Mouse (Mus musculus) liver, adult 2 months (tissue): ENCODE results near the gene Gm47995. TPM values are rescaled to one million over a fixed set of nuclear protein-coding genes. Genes with fewer than 3 reads are reported as not detected.
"Not testable (repeated sequence)": the region's sequence is repeated elsewhere in the genome, so short reads cannot be mapped to it uniquely, and the experiment has no call there.

Experiments
- DNase-seq: peaks from one replicate; pipeline ENCODE4 v3.0.0-alpha.2; 2011; ENCODE audit warnings: low read depth, low spot score; ENCODE audit errors: extremely low read depth
- H3K27ac ChIP-seq: fragments of 200-500 bp; replicated peaks from 2 replicates; pipeline ENCODE4 v1.5.1; 2012; ENCODE audit warnings: low read depth, mild to moderate bottlenecking, control low read depth, inconsistent platforms, low read length; ENCODE audit not compliant: insufficient read depth
- H3K27me3 ChIP-seq: fragments of 200-500 bp; 2 replicates; pipeline ENCODE4 v1.6.1; 2012; ENCODE audit warnings: mild to moderate bottlenecking, moderate library complexity, low read length, inconsistent platforms; ENCODE audit not compliant: control insufficient read depth, insufficient read depth
- H3K36me3 ChIP-seq: fragments of 200-500 bp; 2 replicates; pipeline ENCODE4 v1.6.1; 2012; ENCODE audit warnings: low read length, inconsistent platforms; ENCODE audit not compliant: control insufficient read depth, insufficient read depth
- H3K4me1 ChIP-seq: fragments of 200-500 bp; 2 replicates; pipeline ENCODE4 v1.6.1; 2011; ENCODE audit warnings: low read length; ENCODE audit not compliant: control insufficient read depth, insufficient read depth
- H3K4me3 ChIP-seq: fragments of 200-500 bp; 2 replicates; pipeline ENCODE4 v1.5.1; 2011; ENCODE audit warnings: low read depth, mild to moderate bottlenecking, control low read depth, low read length, moderate library complexity; ENCODE audit not compliant: insufficient read depth
- H3K79me2 ChIP-seq: fragments of 200-500 bp; 2 replicates; pipeline ENCODE4 v1.6.1; 2012; ENCODE audit warnings: inconsistent platforms, mild to moderate bottlenecking, low read length, moderate library complexity; ENCODE audit not compliant: control insufficient read depth, insufficient read depth
- H3K9ac ChIP-seq: fragments of 200-500 bp; 2 replicates; pipeline ENCODE4 v1.6.1; 2012; ENCODE audit warnings: low read depth, mild to moderate bottlenecking, control low read depth, inconsistent platforms, low read length
- CTCF ChIP-seq: fragments of 200-500 bp; IDR thresholded peaks from 2 replicates; pipeline ENCODE4 v1.5.1; 2011; ENCODE audit warnings: low read depth, low read length, control low read depth
- POLR2A ChIP-seq: fragments of 200-500 bp; IDR thresholded peaks from 2 replicates; pipeline ENCODE4 v1.6.1; 2011; ENCODE audit warnings: low read length, control low read depth; ENCODE audit not compliant: insufficient read depth; ENCODE audit errors: extremely low read depth
- WGBS: fragments of 180-500 bp; shearing (Covaris S2); methylation state at CpG from one replicate; pipeline ENCODE4 v1.1.7; 2018; 5-methylcytosine and 5-hydroxymethylcytosine counted together
- polyA plus RNA-seq: library from polyadenylated mRNA; depleted of rRNA; stranded (reverse); fragments of >200 nt; gene quantifications from 2 replicates; pipeline ENCODE4 v1.2.3, GENCODE M21; 2012
- total RNA-seq: library from RNA; depleted of rRNA; stranded (reverse); fragments of >200 nt; gene quantifications from 2 replicates; pipeline ENCODE4 v1.2.3, GENCODE M21; 2014

Gm47995 gene
- total and polyA plus RNA-seq, 2 experiments: not detected

GRCm38 (mm10) chr1:151180167-151180566 lies 18.1 kb upstream of the Gm47995 start:
- Histone ChIP-seq H3K36me3 (no peaks in the 10 kb centered on the region), H3K27me3 (no peaks in the 10 kb centered on the region), H3K9ac (no peak overlapping the region), H3K79me2 (no peaks in the 10 kb centered on the region), H3K27ac (no peak overlapping the region), H3K4me3 (no peak overlapping the region), H3K4me1 (peaks cover 10% of the 10 kb centered on the region)
- 92% methylated on average over 2 of the region's 2 CpGs for WGBS
- no peak for TF ChIP-seq CTCF
- no peak for TF ChIP-seq POLR2A
- DNase-seq: no peak

GRCm38 (mm10) chr1:151182266-151182665 lies 16.0 kb upstream of the Gm47995 start, which contains the start of gene Gm47985:
Gm47985 (plus strand) TSS chr1:151182537.
- H3K79me2 ChIP-seq, DNase-seq, H3K36me3 ChIP-seq, H3K4me1 ChIP-seq, H3K27ac ChIP-seq, H3K4me3 ChIP-seq, H3K9ac ChIP-seq, H3K27me3 ChIP-seq: not testable (repeated sequence)
- WGBS: 88% methylated on average over 1 of the region's 7 CpGs

- not testable (repeated sequence) for DNase-seq, H3K79me2 ChIP-seq, H3K4me3 ChIP-seq, H3K4me1 ChIP-seq, H3K36me3 ChIP-seq, H3K9ac ChIP-seq, H3K27ac ChIP-seq, H3K27me3 ChIP-seq
- WGBS: 74% methylated on average over 3 of the region's 3 CpGs
Measured at GRCm38 (mm10) chr1:151186186-151186585, 12.1 kb upstream of the Gm47995 start.

- H3K27ac ChIP-seq, H3K79me2 ChIP-seq, H3K9ac ChIP-seq, H3K27me3 ChIP-seq, H3K4me3 ChIP-seq, H3K4me1 ChIP-seq, DNase-seq, H3K36me3 ChIP-seq: not testable (repeated sequence)
- 86% methylated on average over 4 of the region's 4 CpGs for WGBS
Measured at GRCm38 (mm10) chr1:151186879-151187424, 11.3 kb upstream of the Gm47995 start.

GRCm38 (mm10) chr1:151188469-151188868 lies 9.8 kb upstream of the Gm47995 start:
- DNase-seq: no peak
- H3K79me2 ChIP-seq: no peaks in the 10 kb centered on the region
- TF ChIP-seq POLR2A (no peak), CTCF (no peak)
- no peaks in the 10 kb centered on the region for H3K27me3 ChIP-seq
- no peak overlapping the region for H3K27ac ChIP-seq
- 86% methylated on average over 4 of the region's 4 CpGs for WGBS
- no peaks in the 10 kb centered on the region for H3K36me3 ChIP-seq
- no peak overlapping the region for H3K9ac ChIP-seq
- no peaks in the 10 kb centered on the region for H3K4me1 ChIP-seq
- H3K4me3 ChIP-seq: no peak overlapping the region

- not testable (repeated sequence) for H3K4me1 ChIP-seq, H3K9ac ChIP-seq, DNase-seq, H3K36me3 ChIP-seq, H3K4me3 ChIP-seq, H3K27me3 ChIP-seq, H3K79me2 ChIP-seq, H3K27ac ChIP-seq
- WGBS: 94% methylated on average over 2 of the region's 7 CpGs
Measured at GRCm38 (mm10) chr1:151192075-151192474, 6.2 kb upstream of the Gm47995 start, which contains the start of gene Gm8947. Gm8947 (plus strand) TSS chr1:151192376.

- not testable (repeated sequence) for H3K79me2 ChIP-seq, H3K4me1 ChIP-seq, H3K27ac ChIP-seq, H3K4me3 ChIP-seq, H3K36me3 ChIP-seq, H3K27me3 ChIP-seq, DNase-seq, H3K9ac ChIP-seq
- WGBS: 98% methylated on average over 15 of the region's 15 CpGs
Measured at GRCm38 (mm10) chr1:151192739-151193138, 5.5 kb upstream of the Gm47995 start.

GRCm38 (mm10) chr1:151195986-151196385 lies 2.3 kb upstream of the Gm47995 start:
- not testable (repeated sequence) for H3K36me3 ChIP-seq, H3K27me3 ChIP-seq, H3K79me2 ChIP-seq, H3K9ac ChIP-seq, H3K4me1 ChIP-seq, DNase-seq, H3K27ac ChIP-seq, H3K4me3 ChIP-seq
- 78% methylated on average over 4 of the region's 4 CpGs for WGBS

- not testable (repeated sequence) for H3K79me2 ChIP-seq, H3K4me1 ChIP-seq, H3K9ac ChIP-seq, H3K27me3 ChIP-seq, H3K27ac ChIP-seq, H3K36me3 ChIP-seq, H3K4me3 ChIP-seq, DNase-seq
- 80% methylated on average over 3 of the region's 3 CpGs for WGBS
Measured at GRCm38 (mm10) chr1:151196690-151197089, 1.6 kb upstream of the Gm47995 start.
